Mouse (Mus musculus) cerebellum, postnatal 4 days (tissue): Measurements from ENCODE around the gene Nt5dc3.

Experiments
- DNase-seq, 2 experiments: peaks; one replicate each; pipeline ENCODE4 v3.0.0; 2022; ENCODE audit warnings: low spot score in 2 of 2, mixed read lengths in 1 of 2

Nt5dc3 gene

DNA sequence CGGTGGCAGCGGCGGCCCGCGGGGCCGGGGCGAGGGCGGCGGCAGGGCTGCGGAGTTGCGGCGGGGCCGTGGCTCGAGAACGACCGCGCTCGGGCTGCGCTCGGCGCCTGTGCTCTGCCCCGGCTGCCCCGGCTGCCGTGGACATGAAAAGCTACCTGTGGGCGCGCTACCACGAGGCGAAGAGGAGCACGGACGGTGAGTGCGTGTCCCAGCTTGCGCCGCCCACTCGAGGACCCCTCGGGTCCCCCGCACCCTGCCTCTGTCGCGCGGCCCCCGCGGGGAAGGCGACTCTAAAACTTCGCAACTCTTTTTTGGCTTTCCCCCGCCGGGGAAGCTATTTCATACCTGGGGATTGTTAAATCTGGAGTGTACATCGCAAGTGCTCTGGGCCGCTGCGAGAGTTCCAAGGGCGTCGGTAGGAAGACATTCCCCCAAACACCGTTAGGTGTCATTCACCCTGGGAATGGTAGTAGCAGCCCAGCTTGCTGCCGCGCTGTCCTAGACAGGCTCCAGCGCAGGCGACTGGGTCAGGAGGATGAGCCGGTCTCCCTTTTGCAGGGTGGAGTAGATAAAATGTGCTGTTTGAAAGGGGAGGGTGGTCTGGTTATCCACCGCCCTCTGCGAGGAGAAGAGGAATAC is 431 bp downstream of the Nt5dc3 start:
- peak in 1 of 2 experiments; percentile 32 for DNase-seq

DNA sequence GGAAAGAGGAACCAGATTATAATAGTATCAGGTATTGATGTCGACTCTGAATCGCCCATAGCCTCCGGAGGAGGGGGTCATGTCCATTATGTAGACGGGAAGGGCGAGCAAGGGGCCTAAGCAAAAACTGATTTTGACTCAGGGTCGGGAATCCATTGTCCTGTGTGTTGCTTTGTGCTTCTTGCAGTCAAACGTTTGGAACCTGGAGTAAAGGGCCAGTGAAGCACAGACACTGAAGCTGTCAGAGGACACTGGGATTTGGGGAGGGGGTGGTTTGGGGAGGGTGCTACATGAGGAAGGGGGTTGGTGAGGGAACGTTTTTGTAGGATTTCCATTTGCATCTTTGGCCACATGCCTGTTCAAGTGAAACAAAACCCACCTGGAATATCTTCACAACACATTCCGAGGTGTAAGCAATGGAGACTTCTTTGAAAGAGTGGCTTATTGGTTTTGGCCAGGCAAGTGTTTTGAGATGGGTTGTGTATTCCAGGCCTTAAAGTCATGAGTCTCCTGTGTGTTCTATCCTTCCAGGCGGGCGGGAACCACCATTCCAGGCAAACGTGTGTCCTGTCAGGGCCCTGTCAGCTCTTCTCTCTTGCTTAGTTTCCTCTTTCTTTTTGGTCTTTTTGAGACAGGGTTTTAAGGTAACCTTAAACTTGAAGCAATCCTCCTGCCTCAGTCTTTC is 1.2 kb downstream of the Nt5dc3 start:
- no peak for DNase-seq

DNA sequence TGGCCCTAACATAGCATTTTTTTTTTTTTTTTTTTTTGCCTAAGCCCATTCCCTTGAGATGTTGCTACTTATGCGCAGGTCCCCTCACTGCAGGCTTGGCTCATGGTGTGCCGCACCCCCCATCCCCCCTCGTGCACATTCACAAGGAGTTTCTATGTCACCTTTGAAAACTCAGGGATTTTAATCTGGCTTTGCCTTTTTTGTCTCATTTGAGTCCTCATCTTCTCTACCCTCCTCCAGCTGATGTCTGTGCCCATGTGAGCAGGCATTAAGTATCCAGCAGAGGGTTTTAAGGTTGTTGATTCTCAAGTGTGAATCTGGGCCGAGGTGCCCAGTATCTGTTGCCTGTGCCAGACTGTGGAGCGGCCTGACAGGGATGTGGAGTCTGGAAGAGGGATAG is 2.8 kb downstream of the Nt5dc3 start:
- no peak for DNase-seq

DNA sequence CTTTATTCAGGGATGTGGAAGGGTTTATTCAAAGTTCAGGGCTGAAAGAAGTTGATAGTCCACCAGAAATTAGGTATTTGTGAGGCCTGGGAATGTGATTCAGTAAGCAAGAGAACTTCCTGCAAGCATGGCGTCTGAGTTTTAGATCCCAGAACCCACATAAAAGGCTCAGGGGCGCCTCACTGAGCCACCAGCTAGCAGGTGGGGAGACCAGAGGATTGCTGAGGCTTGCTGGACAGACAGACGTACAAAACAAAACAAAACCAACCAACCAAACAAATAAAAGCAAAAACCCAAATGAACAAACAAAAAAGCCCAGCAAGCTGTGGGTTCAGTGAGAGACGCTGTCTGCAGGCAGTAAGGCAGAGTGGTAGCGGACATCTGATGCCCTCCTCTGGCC is 3.9 kb downstream of the Nt5dc3 start:
- no peak for DNase-seq

DNA sequence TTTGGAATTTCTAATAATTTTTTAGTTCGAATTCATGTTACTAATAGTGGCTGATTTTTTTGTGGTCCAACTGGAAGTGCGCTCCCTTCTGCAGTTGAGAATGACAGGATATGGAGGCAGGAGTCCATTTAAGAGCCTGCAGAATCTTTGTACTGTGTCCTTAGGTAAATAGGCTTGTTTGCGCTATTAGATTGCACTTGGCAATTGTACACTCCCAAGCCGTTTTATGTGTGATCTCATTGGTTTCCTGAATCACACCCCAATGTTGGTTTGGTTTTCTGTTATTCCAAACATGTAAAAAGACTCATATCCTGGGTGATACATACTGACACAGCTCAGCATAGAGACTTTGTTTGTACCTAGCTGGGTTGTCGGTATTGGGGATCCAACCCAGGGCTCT is 4.8 kb downstream of the Nt5dc3 start:
- DNase-seq, result no peak

DNA sequence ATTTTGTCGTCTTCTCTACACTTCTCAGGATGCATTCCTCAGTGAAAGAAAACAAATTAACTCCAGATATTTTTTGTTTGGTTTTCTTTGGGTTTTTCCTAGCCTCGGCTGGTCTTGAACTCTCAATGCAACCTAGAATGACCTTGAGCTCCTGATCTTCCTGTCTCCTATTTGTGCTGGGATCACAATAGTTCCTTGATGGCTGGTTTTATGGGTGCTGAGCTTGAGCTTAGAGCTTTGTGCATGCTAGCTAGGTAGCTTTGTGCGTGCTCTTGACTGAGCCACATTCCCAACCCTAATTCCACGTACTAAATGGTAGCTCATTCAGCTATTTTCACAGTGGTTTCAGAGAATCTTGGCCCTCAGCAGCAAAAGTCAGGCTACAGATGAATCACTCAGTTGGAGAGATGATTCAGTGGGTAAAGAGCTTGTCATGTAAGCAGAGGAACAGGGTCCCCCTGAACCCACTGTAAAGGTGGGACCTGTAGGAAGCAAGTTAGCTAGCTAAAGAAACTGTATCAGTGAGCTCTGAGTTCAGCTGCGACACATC is 5.4 kb downstream of the Nt5dc3 start:
- no peak for DNase-seq

DNA sequence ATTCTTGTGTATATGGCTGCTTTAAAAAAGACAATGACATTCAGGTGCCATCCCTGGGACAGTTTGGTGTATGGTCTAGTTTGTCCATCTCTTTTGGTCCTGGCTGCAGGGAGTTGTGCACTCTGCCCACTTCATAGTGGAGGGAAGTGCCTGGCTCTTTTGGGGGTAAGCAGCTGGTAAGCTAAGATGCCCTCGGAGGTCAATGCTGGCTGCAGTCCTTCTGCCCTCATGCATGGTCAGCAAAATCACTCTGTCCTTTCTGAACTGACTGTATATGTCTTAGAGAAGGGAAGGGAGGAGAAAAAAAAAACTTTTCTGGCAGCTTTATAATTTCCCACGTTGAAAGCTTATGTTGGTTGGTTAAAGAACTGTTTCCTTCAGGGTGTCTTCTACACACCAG is 6.6 kb downstream of the Nt5dc3 start:
- no peak for DNase-seq

DNA sequence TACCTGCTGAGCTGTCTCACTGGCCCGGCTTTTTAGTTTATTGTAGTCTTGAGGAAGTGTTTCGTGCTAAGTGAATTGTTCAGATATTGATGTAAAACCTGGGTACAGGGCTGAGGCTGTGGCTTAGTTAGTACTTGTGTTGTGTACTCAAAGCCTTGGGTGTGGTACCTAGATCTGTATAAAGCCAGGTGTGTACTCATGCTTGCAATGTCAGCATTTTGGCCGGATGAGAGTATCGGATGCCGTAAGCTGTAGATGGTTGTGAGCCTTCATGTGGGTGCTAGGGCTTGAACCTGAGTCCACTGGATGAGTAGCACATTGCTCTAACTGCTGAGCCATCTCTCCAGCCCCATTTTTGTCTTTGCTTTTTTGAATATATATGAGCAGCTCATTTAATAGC is 7.3 kb downstream of the Nt5dc3 start:
- no peak for DNase-seq

DNA sequence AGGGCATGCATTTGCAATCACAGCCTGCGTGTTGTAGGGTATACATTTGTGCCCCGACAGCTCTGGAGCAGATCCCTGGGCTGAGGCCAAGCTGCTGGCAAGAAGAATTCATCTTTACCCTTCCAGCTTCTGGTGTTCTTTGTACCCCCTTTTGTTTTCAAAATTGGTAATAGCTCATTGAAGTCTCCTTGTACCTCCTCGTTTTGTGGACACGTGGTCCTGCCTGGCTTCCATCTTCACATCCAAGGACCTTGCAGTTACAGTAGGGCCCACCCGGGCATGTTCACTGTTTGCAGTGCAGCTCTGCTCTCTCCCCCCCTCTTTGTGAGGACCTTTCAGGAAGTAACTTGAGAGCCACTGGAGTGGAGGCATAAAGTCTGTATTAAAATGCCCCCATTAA is 9.4 kb downstream of the Nt5dc3 start:
- DNase-seq, result no peak

DNA sequence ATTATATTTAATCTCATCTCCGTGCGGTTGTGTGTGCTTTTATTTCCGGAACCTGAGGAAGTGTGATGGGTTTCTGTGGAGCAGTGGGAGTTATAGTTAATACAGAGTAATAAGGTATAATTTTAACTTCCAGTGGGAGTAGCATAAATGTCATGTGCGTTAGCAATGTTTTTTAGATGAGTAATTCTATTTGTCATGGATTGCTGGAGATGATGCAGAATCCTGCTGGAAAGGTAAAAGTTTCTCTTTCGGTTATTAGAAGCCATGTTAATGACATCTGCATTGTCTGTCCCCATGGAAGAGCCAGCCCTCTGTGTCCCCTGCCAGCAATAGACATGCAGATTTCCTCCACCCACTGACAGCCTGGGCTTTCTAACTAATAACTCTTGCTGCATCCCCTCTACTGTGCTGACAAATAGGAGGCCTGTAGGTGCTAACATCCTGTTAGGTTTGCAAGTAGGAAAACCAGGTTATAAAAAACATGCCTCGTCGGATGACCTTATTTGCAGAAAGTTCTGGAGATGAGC is 10.4 kb downstream of the Nt5dc3 start:
- no peak for DNase-seq

DNA sequence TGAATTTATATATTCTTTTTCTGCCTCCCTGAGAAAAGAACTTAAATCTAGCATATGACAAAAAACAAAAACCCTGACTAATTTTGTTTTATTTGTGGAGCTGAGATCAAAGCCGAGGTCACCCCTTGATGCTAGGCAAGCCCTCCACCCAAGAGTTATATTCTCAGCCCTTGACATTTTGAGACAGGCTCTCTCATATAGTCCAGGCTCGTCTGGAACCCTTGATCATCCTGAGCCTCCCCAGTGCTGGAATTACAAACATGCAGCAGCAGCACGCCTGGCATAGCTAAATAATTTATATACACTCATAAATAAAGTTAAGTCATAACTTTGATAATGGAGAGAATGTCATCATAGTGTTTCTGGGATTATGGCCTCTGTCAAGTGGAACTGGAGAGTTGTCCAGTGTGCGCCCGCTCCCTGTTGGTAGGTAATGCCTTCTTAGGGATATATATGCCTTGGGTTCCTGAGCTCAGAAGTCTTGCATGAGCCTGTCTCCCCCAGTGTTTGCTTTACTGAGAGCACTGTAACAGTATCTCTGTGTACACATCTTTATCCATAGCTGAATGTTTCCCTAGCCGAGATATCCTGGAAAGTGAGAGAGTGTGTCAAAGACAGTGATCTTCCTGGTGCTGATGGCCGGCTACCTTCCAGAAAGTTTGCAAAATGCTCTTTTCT is 12.8 kb downstream of the Nt5dc3 start:
- DNase-seq, result no peak

DNA sequence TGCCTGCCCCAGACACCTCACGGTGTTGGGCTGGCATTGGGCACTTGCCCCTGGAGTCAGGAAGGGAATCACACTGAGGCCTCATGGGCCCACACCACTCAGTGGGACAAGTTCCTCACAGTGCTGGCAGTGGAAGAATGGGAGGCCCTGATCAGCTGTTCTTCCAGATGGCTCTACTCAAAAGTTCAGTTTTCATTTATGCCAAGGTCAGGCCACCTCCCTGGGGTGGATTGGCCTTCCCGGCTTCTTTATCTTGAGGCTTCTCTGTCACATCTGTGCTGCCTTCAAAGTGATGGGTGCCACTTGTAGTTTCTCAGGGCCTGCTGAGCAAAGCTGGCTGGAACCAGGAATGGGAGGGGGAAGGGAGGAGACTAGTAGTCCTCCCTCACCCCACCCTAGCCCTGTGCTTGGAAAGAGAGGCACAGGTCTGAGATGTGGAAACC is 14.7 kb downstream of the Nt5dc3 start:
- DNase-seq, result no peak

DNA sequence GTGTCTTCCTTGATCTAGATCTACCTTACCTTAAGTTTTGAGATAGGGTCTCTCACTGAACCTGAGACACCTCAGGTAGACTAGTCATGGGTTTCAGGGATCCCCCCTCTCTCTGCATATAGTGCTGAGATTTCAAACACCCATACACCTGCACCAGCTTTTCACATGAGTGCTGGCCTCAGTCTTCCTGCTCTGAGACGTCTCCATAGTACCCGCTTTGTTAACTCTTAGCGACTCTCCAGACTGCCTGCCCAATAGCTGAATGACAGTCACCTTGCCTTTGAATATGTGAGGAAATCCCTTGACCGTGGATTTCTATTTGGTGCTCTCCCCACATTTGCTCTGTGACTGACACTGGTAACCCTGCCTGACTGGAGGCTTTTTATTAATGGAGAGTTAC is 15.4 kb downstream of the Nt5dc3 start:
- no peak for DNase-seq

DNA sequence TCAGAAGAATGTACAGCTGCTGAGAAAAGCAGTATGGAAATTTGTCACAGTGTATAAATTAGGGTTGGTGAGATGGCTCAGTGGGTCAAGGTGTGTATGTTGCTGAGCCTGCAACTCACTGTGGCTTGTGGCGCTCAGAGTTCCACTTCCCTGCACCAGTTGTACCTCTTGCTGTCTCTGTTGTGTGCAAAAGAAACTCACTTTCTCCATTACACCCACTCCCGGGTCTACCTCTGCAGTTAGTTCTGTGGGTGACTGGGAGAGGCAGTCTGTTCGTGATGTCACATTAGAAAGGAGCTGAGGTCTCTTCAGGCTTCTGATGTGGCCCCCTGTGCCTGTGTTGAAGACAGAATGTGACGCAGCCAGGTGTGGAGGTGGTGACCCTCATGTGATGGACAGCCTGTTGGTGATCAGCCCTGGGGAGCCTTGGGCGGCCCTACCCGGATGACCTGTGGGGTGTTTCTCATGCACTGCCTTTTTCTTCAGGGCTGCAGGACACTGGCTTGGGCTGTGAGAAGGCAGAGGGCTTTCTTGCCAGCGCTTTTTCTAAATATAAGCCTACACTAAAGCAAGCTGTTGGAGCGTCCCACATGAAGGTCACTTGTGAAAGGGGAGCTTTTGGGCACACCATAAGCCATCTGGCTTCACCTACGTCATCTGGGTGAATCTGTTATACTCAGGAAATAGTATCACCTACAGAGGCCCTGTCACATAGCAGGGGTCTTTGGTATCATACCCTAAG is 16.2 kb downstream of the Nt5dc3 start:
- DNase-seq, result no peak

DNA sequence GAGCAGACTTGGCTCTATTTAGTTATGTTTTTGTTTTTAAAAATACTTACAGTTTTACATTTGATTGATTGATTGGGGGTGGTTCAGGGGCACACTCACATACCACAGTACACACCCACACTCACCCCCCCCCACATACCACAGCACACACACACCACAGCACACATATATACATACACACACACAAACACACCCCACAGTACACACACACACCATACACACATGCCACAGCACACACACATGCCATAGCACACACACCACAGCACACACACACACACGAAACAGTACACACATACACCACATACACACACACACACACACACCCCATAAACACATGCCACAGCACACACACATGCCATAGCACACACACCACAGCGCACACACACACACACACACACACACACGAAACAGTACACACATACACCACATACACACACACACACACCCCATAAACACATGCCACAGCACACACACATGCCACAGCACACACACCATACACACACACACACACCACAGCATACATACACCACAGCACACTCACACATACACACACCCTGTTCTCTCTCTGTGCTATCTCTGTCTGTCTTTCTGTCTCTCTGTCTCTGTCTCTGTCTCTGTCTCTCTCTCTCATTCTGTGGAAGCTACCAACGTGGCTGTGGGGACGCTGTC is 17.4 kb downstream of the Nt5dc3 start:
- DNase-seq, result no peak

DNA sequence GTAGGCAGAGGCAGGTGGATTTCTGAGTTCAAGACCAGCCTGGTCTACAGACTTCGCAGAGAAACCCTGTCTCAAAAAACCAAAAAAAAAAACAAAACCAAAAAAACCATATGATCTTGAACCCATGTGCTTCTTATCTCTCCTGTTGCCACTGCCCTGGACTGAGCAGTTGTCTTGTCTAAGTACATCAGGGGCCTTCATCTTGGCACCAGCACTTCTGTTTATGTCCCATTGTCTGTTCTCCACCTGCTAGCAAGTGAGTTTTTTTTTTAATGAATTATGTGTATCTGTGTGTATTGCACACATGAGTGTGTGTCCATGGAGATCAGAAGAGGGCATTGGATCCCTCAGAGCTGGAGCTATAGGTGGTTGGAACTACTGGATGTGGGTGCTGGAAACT is 28.6 kb downstream of the Nt5dc3 start:
- no peak for DNase-seq

DNA sequence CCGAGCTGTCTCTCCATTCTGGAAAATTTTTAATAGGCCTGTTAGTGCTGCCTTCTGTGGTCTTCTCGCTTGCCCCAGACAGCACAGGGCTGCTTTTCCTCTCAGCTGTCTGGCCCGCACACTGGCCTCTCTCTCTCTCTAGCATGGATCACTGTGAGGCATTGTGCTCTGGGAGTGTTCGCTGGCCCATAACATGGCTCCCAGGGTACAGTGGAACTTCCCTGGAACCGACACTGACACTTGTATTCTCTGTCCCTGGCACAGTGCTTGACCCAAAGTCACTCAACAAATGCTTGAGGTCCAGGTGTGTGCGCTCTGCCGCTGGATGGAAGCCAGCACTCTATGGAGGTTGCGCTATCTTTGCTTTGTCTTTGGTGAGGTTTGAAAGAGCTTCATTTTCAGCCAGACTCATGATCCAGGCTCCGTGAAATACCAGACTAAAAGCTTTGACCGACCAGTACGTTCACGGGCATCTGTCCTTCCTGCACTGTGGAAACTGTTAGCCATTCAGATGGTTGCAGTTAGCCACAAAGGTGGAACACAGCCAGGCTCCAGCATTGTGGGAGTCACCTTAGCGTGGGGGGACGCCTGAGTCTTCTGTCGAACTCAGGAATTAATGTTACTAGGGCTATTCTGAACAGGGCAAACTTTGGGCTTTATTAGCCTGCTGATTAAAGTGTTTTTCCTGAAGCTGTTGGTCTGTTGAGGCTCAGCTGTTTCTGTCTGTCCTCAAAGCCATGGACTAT is 29.4 kb downstream of the Nt5dc3 start:
- no peak for DNase-seq

DNA sequence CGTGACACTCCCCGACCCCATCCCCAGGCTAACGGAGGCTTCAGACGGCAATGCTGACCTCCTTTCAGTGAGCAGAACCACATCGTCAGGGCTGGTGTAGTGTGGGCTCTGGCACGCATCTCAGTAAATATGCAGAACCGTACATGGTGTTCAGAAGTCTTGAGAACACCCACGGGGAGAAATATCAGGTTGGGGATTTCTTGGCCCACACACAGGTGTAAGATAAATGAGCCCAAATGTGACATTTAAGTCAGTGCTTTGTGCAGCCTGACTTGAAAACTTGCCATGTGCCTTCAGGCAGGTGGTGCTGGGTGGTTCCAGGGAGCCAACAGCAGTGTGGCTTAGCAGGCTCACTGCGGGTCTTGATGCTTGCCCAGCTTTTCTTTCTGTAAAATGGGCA is 31.2 kb downstream of the Nt5dc3 start:
- no peak for DNase-seq

DNA sequence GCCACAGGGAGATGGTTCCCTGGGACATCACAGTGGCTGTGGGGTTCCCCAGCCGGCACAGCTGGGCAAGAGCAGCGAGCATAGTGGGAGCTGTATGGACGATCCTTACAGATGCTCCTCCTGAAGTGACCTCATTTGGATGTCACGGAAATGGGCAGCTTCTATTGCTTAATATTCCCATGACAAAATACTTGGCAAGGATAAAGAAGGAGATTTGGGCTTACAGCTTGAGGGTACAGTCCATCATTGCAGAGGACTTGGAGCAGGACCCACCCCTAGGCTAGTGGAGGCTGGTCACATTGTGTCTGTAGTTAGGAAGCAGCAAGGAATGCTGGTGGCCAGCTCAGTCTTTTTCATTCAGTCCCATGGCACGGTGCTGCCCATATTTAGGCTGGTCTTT is 31.8 kb downstream of the Nt5dc3 start:
- no peak for DNase-seq

DNA sequence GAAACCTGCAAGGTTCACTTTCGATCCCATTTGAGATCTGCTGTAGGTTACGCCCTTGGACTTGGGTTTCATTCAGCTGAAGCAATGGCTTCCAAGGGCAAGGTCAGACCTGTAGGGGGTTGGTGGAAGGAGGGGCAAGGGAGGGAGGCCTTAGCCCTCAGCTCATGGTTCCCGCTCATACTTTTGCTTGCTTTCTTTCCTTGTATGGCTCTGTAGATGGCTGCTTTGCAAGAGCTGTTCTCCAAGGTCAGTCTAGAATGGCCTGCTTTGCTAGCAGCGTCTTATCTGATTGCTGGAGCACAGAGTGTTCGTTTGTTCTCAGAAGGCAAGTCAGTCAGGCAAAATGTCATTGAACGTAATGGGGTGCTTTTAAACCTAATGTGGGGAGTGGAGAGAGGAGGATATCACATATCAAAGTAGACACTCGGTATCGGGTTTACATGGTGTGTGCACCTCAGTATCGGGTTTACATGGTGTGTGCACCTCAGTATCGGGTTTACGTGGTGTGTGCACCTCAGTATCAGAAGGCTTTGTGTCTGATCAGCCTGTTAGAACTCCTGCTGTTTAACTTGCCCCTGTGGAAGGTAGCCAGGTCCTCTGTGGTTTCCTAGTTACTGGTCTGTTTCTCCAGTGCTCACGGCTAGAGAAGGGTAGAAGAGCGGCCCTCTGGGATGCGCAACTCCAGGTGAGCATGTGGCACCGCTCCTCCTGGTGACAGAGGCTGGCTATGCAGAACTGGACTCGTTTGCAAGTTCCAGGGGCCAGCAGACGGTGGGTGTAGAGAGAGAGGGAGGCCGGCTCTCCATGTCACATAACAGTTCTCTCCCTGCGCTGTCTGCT is 35.7 kb downstream of the Nt5dc3 start:
- no peak for DNase-seq
